Mouse (Mus musculus): ENCODE results near the gene Rrp7a. TPM values are rescaled to one million over a fixed set of nuclear protein-coding genes. Genes with fewer than 3 reads are reported as not detected.

The Rrp7a gene
- polyA plus RNA-seq, 1 experiment, result 171 TPM

- Histone ChIP-seq H3K27me3 (ENCODE audit: control insufficient read depth, insufficient read depth, insufficient read length) (peaks cover 10% of the 10 kb centered on the region), H3K4me3 (ENCODE audit: insufficient read depth, poor library complexity, severe bottlenecking) (no peak overlapping the region)
- no peak for TF ChIP-seq MYOG (IDR thresholded peaks at IDR 0.05; ENCODE audit: control insufficient read depth, extremely low read depth, insufficient read length)
- peak; percentile 60 for TF ChIP-seq USF1 (IDR thresholded peaks at IDR 0.05; ENCODE audit: low read depth)
These were observed 57.1 kb downstream of the Rrp7a start for GRCm38 (mm10) chr15:83065543-83065942.

More at GRCm38 (mm10) chr15:83065543-83065942, 57.1 kb downstream of the Rrp7a start:
- no peaks in the 10 kb centered on the region for H3K79me3 ChIP-seq (ENCODE audit: low read depth)
- no peak overlapping the region for H3ac ChIP-seq (ENCODE audit: control insufficient read depth, insufficient read length, low read depth)
- H3K79me2 ChIP-seq (ENCODE audit: control insufficient read depth, insufficient read depth), result no peaks in the 10 kb centered on the region
- no peaks in the 10 kb centered on the region for H3K36me3 ChIP-seq (ENCODE audit: control insufficient read depth, insufficient read depth)

Other genes with a start within 250 kb of the Rrp7a start
- 13.0 TPM for gene Tcf20, start 134.9 kb downstream of the Rrp7a start, polyA plus RNA-seq (2012; fragmentation: generic; extraction: Trizol)
- gene Nfam1, start 89.5 kb downstream of the Rrp7a start, polyA plus RNA-seq (2012; fragmentation: generic; extraction: Trizol), result 0.01 TPM
- 17.8 TPM for gene Serhl, start 33.3 kb downstream of the Rrp7a start, polyA plus RNA-seq (2012; fragmentation: generic; extraction: Trizol)
- 108 TPM for gene Poldip3, start 26.6 kb upstream of the Rrp7a start, polyA plus RNA-seq (2012; fragmentation: generic; extraction: Trizol)
- 402 TPM for gene Cyb5r3, start 49.8 kb upstream of the Rrp7a start, polyA plus RNA-seq (2012; fragmentation: generic; extraction: Trizol)
- 27.6 TPM for gene A4galt, start 129.0 kb upstream of the Rrp7a start, polyA plus RNA-seq (2012; fragmentation: generic; extraction: Trizol)
- gene Arfgap3, start 227.4 kb upstream of the Rrp7a start, polyA plus RNA-seq (2012; fragmentation: generic; extraction: Trizol), result 39.6 TPM